Mouse (Mus musculus): Measurements from ENCODE around the gene Vrk2. TPM values are rescaled to one million over a fixed set of nuclear protein-coding genes. Genes with fewer than 3 reads are reported as not detected.

Vrk2 gene
- total RNA-seq, 2 experiments from 2014 or later, result 3.5 to 4.9 TPM

DNA sequence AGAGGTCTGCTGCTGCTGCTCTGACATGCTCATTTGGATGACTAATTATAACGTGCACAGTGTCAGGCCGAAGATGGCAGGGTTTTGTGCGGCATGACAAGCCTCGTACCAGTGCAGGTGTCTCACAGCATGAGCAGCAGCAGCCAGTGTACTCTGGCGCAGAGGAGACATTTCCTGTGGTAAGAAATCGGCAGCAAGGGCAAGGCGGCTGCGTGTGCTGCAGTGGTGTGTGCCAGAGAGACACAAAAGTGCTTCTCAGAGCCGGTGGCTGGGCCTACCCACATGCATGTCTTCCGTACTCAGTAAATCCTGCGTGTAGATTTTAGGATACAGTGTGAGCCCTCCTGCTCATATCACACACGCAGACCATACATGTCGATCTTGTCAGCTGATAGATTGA is 156.0 kb downstream of the Vrk2 start:
- TF ChIP-seq CTCF (conservative IDR thresholded peaks at IDR 0.05), result no peak
- DNase-seq (ENCODE audit: low spot score in 2 of 2), result peak; percentile 10 to 11
- Histone ChIP-seq H3K4me3 (peak overlapping the region; percentile 25; the same call in 1 of the 2 replicates), H3K27ac (peak overlapping the region; percentile 52; the same call in 1 of the 2 replicates)

DNA sequence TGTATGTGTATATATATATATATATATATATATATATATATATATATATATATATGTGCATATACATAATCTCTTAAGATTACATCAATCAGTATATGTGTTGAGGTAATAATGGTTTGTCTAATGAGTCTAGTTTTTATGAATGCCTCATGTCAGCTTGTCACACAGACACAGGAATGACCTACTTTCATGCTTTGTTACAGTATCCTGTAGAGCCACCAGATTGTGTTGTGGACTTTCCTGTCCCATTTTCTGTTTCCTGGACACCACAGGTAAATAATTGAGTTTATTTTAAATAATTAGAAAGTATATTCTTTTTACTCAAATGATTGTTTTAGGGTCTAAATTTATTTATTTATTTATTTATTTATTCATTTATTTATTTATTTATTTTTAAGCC is 159.6 kb downstream of the Vrk2 start:
- no peak for DNase-seq (ENCODE audit: low spot score in 2 of 2)
- H3K27ac ChIP-seq, result no peak overlapping the region
- H3K4me3 ChIP-seq, result no peak overlapping the region
- TF ChIP-seq CTCF (conservative IDR thresholded peaks at IDR 0.05), result no peak

DNA sequence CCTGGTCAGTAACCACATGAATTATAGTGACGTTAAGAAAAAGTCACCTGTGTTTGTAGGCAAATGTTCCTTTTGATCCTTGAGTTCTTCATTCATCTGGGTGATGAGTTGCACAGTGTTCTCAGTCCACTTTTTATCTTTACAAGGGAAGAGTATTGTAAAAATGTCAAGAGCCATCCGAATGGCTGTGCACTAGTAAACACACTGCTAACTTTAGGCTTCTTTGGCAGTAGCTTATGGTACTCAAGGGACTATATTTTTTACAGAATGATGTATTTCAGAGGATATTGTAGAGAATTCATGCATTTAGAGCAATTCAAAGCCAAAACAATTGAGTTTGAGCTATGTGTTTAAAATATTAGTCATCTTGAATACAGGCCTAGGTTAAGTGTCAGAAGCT is 172.3 kb downstream of the Vrk2 start:
- Histone ChIP-seq H3K4me3 (no peak overlapping the region), H3K27ac (no peak overlapping the region)
- TF ChIP-seq CTCF (conservative IDR thresholded peaks at IDR 0.05), result no peak
- no peak for DNase-seq (ENCODE audit: low spot score in 2 of 2)

Other genes with a start within 250 kb of the Vrk2 start
- gene Fancl, start 207.9 kb downstream of the Vrk2 start, total RNA-seq (2021), result 1 to 10 TPM; 8.1 to 9.2 TPM
- not detected for gene Gm6899, start 758 bp downstream of the Vrk2 start, total RNA-seq (2021)